Mouse (Mus musculus) E14TG2a.4 (cell line): ENCODE measurements around the gene Shc2.

ENCODE experiments used
- H3K27me3 ChIP-seq: 2 replicates; pipeline ENCODE4 v1.6.1; 2014; ENCODE audit warnings: low read length, control low read depth; ENCODE audit not compliant: insufficient read depth
- H3K36me3 ChIP-seq: 2 replicates; pipeline ENCODE4 v1.6.1; 2014; ENCODE audit warnings: low read length, control low read depth; ENCODE audit not compliant: insufficient read depth
- H3K4me1 ChIP-seq: replicated peaks from 2 replicates; pipeline ENCODE4 v1.6.1; 2014; ENCODE audit warnings: low read depth, low read length, control low read depth
- H3K4me3 ChIP-seq: replicated peaks from 2 replicates; pipeline ENCODE4 v1.5.1; 2014; ENCODE audit warnings: mild to moderate bottlenecking, low read length
- H3K9me3 ChIP-seq: 2 replicates; pipeline ENCODE4 v1.6.1; 2014; ENCODE audit warnings: low read length, control low read depth
- CTCF ChIP-seq: conservative IDR thresholded peaks from 2 replicates; pipeline ENCODE4 v1.5.1; 2014; ENCODE audit warnings: low read length
- NANOG ChIP-seq: IDR thresholded peaks from 2 replicates; pipeline ENCODE4 v1.6.1; 2014; ENCODE audit warnings: borderline replicate concordance, low read length, mixed read lengths
- POU5F1 ChIP-seq: IDR thresholded peaks from 2 replicates; pipeline ENCODE4 v1.6.1; 2014; ENCODE audit warnings: low read length, borderline replicate concordance

Gene Shc2

DNA sequence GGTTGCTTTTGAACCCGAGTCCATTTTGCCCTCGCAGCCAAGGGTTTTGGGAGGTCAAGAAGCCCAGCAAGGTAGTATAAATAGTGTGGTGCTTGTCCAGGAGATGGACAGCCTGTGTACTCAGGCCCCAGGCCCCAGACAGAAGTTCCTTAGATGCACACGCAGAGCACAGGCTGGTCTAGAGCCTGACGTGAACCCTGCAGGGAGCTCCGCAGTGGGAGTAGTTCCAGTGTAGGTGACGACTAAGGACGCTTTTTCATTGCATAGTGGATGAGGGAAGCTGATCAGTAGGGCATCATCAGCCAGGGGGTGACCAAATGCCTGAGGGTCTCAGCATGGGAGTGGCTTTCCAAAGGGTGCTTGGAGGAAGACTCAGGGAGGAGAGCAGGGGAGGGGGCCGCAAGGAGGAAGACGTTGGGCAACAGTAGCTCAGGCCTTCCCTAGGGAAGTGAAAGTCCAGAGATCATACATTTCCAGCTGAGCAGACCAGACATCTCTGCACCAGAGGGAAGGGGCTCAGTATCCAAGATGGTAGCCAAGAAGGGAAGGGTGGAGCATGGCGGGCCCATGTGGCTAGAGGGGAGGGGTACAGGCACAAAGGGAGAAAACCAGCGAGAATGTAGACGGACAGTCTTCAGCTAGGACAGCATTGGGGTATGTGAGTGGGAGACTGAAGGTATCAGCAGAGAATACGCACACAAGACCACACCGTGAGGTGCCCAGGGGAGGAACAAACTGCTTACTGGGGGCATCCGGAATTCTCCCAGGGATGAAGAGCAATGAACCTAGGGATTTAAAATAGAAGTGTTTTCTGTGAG lies 32.6 kb upstream of the Shc2 start:
- peaks cover 27% of the 10 kb centered on the region for H3K36me3 ChIP-seq
- no peaks in the 10 kb centered on the region for H3K9me3 ChIP-seq
- peak overlapping the region; percentile 100 for H3K4me3 ChIP-seq
- TF ChIP-seq POU5F1 (no peak), NANOG (peak; percentile 9; the same call in 1 of the 2 replicates), CTCF (no peak)
- peaks cover 57% of the 10 kb centered on the region for H3K4me1 ChIP-seq
- H3K27me3 ChIP-seq, result no peaks in the 10 kb centered on the region

DNA sequence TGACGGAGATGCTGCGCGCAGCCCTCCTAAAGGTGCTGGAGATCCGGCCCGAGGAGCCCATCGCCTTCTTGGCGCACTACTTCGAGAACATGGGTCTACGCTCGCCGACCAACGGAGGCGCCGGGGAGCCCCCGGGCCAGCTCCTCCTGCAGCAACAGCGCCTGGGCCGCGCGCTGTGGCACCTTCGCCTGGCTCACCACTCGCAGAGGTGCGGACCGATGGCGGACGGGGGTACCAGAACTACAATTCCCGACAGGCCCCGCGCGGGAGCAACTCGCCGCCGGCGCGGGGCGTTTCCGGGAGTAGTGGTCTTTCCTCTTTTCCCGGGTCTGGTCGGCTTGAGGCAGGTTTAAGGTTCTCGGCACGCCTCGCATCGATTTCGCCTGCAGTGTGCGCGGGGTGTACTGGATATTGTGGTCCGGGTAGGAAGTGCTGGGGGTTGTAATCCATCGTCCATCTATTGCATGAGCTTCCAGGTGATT lies 31.9 kb upstream of the Shc2 start:
- H3K4me1 ChIP-seq, result peaks cover 57% of the 10 kb centered on the region
- H3K9me3 ChIP-seq, result no peaks in the 10 kb centered on the region
- TF ChIP-seq POU5F1, result no peak
- TF ChIP-seq CTCF, result no peak
- no peak for TF ChIP-seq NANOG
- H3K4me3 ChIP-seq, result peak overlapping the region; percentile 100
- no peaks in the 10 kb centered on the region for H3K27me3 ChIP-seq
- peaks cover 27% of the 10 kb centered on the region for H3K36me3 ChIP-seq

DNA sequence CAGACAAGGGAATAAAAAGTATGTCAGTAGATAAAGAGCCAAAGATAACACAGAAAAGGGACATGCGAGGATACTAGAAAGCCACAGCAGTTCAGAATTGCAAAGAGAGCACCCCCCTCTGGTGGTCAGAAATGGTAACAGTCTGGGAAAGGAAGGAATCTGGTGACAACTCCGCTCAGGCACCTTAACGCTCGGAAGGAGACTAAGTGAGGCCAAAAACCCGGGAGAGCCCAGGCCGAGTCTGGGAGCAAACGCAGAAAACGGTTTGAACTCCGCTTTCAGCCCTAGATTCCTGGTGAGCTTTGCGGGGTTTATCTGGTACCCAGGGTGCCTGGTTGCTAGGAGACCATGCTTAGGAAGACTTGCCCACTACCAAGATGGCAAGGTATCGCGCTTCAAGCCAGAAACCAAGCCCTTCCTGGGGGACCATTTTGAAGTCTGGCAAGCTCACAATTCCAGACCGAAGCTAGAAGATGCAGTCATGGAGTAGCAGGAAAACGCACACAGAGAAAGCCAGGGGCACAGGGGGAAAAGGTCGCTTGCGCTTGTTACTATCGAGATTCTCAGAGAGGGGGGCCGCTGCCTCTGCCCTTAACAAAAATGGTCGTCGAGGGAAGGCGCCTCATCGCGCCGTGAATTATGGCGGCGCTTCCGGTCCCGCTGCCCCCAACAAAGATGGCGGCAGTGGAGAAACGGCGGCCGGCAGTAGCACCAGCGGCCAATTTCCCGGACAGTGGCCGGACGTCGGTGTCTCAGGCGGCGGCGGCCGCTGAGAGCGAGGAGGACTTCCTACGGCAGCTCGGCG lies 31.3 kb upstream of the Shc2 start, which contains the start of gene Tpgs1:
TSS of gene Tpgs1 (plus strand) at position 599 of the 805 bp plus-strand sequence.
- no peak for TF ChIP-seq NANOG
- no peak for TF ChIP-seq POU5F1
- TF ChIP-seq CTCF, result peak; percentile 93
- Histone ChIP-seq H3K36me3 (peaks cover 23% of the 10 kb centered on the region), H3K4me1 (peaks cover 56% of the 10 kb centered on the region), H3K27me3 (no peaks in the 10 kb centered on the region), H3K9me3 (no peaks in the 10 kb centered on the region), H3K4me3 (peak within 1 kb of the TSS; percentile 100)

GRCm38 (mm10) chr10:79668076-79668475 lies 30.4 kb upstream of the Shc2 start:
- Histone ChIP-seq H3K4me3 (no peak overlapping the region), H3K9me3 (no peaks in the 10 kb centered on the region), H3K36me3 (peaks cover 17% of the 10 kb centered on the region), H3K27me3 (no peaks in the 10 kb centered on the region), H3K4me1 (peaks cover 56% of the 10 kb centered on the region)
- no peak for TF ChIP-seq POU5F1

DNA sequence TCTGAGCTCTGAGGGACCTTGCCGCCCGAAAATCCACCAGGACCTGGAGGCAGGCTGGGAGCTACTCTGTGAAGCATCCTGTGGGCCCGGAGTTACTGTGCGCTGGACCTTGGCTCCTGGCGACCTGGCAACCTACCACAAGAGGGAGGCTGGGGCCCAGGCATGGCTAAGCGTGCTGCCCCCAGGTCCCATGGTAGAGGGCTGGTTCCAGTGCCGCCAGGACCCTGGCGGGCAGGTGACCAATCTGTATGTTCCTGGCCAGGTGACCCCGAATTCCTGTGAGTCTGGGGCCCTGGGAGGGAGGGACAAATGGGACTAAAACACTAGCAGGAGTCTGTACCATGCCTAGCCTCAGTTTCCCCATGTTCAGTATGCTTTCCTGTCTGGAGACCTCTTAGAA lies 28.8 kb upstream of the Shc2 start:
- no peak; the same call in 1 of the 2 replicates for TF ChIP-seq CTCF
- TF ChIP-seq POU5F1, result no peak
- no peak for TF ChIP-seq NANOG
- peaks cover 6% of the 10 kb centered on the region for H3K36me3 ChIP-seq
- no peaks in the 10 kb centered on the region for H3K9me3 ChIP-seq
- H3K4me1 ChIP-seq, result peaks cover 59% of the 10 kb centered on the region
- H3K27me3 ChIP-seq, result no peaks in the 10 kb centered on the region
- peak overlapping the region; percentile 45 for H3K4me3 ChIP-seq

GRCm38 (mm10) chr10:79665051-79665450 lies 27.3 kb upstream of the Shc2 start:
- TF ChIP-seq POU5F1 (no peak), CTCF (no peak), NANOG (no peak)
- Histone ChIP-seq H3K27me3 (no peaks in the 10 kb centered on the region), H3K4me3 (peak overlapping the region; percentile 73), H3K36me3 (no peaks in the 10 kb centered on the region), H3K9me3 (no peaks in the 10 kb centered on the region), H3K4me1 (peaks cover 73% of the 10 kb centered on the region)

DNA sequence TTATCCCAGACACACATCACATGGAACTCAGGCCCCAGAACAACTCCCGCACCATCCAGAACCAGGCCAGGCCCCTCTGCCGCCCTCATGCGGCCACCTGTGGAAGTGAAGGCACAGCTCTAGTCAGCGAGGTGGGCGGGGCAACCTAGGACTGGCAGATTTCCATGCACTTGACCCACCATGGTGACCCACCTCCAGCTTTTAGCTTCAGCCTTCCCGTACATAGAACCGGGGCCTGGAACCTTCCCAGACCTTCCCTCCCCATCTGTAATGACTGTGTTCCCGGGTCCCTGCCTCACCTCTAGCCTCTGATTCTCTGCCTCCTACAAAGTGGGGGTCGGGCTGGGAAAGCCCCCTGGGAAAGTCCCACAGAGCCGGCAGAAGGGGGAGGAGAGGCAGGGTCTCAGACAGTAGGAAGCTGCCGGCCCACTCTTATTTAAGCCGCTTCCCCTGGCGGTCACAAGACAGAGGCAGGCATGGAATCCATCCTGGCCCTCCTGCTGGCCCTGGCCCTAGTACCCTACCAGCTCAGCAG lies 26.5 kb upstream of the Shc2 start, which contains the start of gene Madcam1:
TSS of gene Madcam1 (plus strand) at position 429 of the 535 bp plus-strand sequence.
- H3K9me3 ChIP-seq, result no peaks in the 10 kb centered on the region
- TF ChIP-seq NANOG (no peak), POU5F1 (no peak), CTCF (peak; percentile 100)
- H3K4me3 ChIP-seq, result peak within 1 kb of the TSS; percentile 73
- no peaks in the 10 kb centered on the region for H3K36me3 ChIP-seq
- peaks cover 73% of the 10 kb centered on the region for H3K4me1 ChIP-seq
- no peaks in the 10 kb centered on the region for H3K27me3 ChIP-seq

DNA sequence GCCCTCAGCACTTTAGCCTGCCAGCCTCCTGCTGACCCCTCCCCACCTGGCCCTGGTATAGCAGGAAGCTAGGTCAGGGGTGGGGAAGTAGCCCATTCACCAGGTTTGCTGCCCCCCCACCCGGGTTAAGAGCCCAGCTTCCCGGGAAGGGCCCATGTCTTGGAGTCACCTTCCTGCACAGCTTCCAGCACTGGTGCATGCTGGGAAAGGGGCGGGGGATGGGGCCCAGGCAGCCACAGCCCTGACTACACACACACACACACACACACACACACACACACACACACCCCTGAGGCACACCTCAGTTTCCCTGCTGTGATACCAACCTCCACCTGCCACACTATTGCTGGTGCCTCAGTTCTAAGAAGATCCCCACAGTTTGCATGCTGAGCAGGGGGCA lies 24.1 kb upstream of the Shc2 start:
- H3K4me1 ChIP-seq, result peaks cover 69% of the 10 kb centered on the region
- TF ChIP-seq CTCF, result no peak
- no peak for TF ChIP-seq NANOG
- TF ChIP-seq POU5F1, result no peak
- no peaks in the 10 kb centered on the region for H3K36me3 ChIP-seq
- no peaks in the 10 kb centered on the region for H3K9me3 ChIP-seq
- H3K4me3 ChIP-seq, result peak overlapping the region; percentile 71
- H3K27me3 ChIP-seq, result no peaks in the 10 kb centered on the region
